Mouse (Mus musculus) forebrain, embryonic 14.5 days (tissue): ENCODE data around the gene Larp1. TPM values are rescaled to one million over a fixed set of nuclear protein-coding genes. Genes with fewer than 3 reads are reported as not detected.

Source experiments
- ATAC-seq: fragments of 200-750 bp; cut with Nextera tagmentation; 2 replicates; pipeline ENCODE4 v1.8.0; 2017; ENCODE audit warnings: mild to moderate bottlenecking, moderate library complexity
- DNase-seq: peaks from one replicate; pipeline ENCODE4 v3.0.0-alpha.2; 2015; ENCODE audit warnings: low spot score
- H3K27ac ChIP-seq: fragments of 300-500 bp; sonication (generic); 2 replicates; pipeline ENCODE4 v1.5.1; 2014; ENCODE audit warnings: low read depth, mild to moderate bottlenecking, control low read depth, low read length, moderate library complexity
- H3K27me3 ChIP-seq: fragments of 300-500 bp; sonication (generic); replicated peaks from 2 replicates; pipeline ENCODE4 v1.6.1; 2014; ENCODE audit warnings: low read length, control low read depth, mixed read lengths; ENCODE audit not compliant: control insufficient read depth, insufficient read depth
- H3K36me3 ChIP-seq: fragments of 300-500 bp; sonication (generic); 2 replicates; pipeline ENCODE4 v1.6.1; 2014; ENCODE audit warnings: low read length, control low read depth; ENCODE audit not compliant: control insufficient read depth, insufficient read depth
- H3K4me1 ChIP-seq: fragments of 300-500 bp; sonication (generic); 2 replicates; pipeline ENCODE4 v1.6.1; 2014; ENCODE audit warnings: antibody characterized with exemption, low read length, control low read depth; ENCODE audit not compliant: control insufficient read depth, insufficient read depth
- H3K4me2 ChIP-seq: fragments of 300-500 bp; sonication (generic); 2 replicates; pipeline ENCODE4 v1.6.1; 2014; ENCODE audit warnings: mild to moderate bottlenecking, control low read depth, low read length
- H3K4me3 ChIP-seq: fragments of 300-500 bp; sonication (generic); 2 replicates; pipeline ENCODE4 v1.5.1; 2014; ENCODE audit warnings: low read depth, low read length, control low read depth
- H3K9ac ChIP-seq: fragments of 300-500 bp; sonication (generic); 2 replicates; pipeline ENCODE4 v1.6.1; 2014; ENCODE audit warnings: mild to moderate bottlenecking, low read length, control low read depth, moderate library complexity
- H3K9me3 ChIP-seq: fragments of 300-500 bp; sonication (generic); replicated peaks from 2 replicates; pipeline ENCODE4 v1.6.1; 2016; ENCODE audit warnings: low read length, control low read depth, mixed read lengths; ENCODE audit not compliant: control insufficient read depth
- WGBS: fragments of 180-500 bp; shearing (Covaris S2); extraction: QIAGEN DNeasy Blood & Tissue Kit; methylation state at CpG from one replicate; pipeline ENCODE4 v1.1.7; 2014; 5-methylcytosine and 5-hydroxymethylcytosine counted together
- polyA plus RNA-seq: library from polyadenylated mRNA; unstranded; fragments of >200 nt; fragmentation: Nextera tagmentation; extraction: Ambion mirVana; gene quantifications from 2 replicates; pipeline ENCODE4 v1.2.1, GENCODE M21; 2014

Larp1 gene
- polyA plus RNA-seq, 1 experiment from 2014 or later, result 11.8 TPM

GRCm38 (mm10) chr11:58026860-58027259 lies 18.0 kb downstream of the Larp1 start:
- DNase-seq, result no peak
- H3K27ac ChIP-seq, result no peak overlapping the region
- no peaks in the 10 kb centered on the region for H3K4me1 ChIP-seq
- no peaks in the 10 kb centered on the region for H3K36me3 ChIP-seq
- no peak overlapping the region for H3K9ac ChIP-seq
- no peaks in the 10 kb centered on the region for H3K27me3 ChIP-seq
- ATAC-seq, result no peak
- no peaks in the 10 kb centered on the region for H3K9me3 ChIP-seq
- no peak overlapping the region for H3K4me2 ChIP-seq
- WGBS, result 58% methylated on average over 1 of the region's 1 CpGs
- H3K4me3 ChIP-seq, result no peak overlapping the region

- Histone ChIP-seq H3K9ac (no peak overlapping the region), H3K4me1 (no peaks in the 10 kb centered on the region), H3K27me3 (no peaks in the 10 kb centered on the region), H3K27ac (no peak overlapping the region), H3K36me3 (no peaks in the 10 kb centered on the region), H3K4me3 (no peak overlapping the region), H3K4me2 (no peak overlapping the region), H3K9me3 (no peaks in the 10 kb centered on the region)
- WGBS, result 88% methylated on average over 1 of the region's 1 CpGs
- ATAC-seq (no peak), DNase-seq (no peak)
Measured at GRCm38 (mm10) chr11:58028981-58029380, 20.1 kb downstream of the Larp1 start.

GRCm38 (mm10) chr11:58029869-58030268 lies 21.0 kb downstream of the Larp1 start:
- ATAC-seq, result no peak
- H3K27ac ChIP-seq, result no peak overlapping the region
- 83% methylated on average over 2 of the region's 2 CpGs for WGBS
- no peaks in the 10 kb centered on the region for H3K27me3 ChIP-seq
- no peak overlapping the region for H3K4me3 ChIP-seq
- no peaks in the 10 kb centered on the region for H3K9me3 ChIP-seq
- H3K4me2 ChIP-seq, result no peak overlapping the region
- DNase-seq, result no peak
- H3K4me1 ChIP-seq, result no peaks in the 10 kb centered on the region
- H3K36me3 ChIP-seq, result no peaks in the 10 kb centered on the region
- no peak overlapping the region for H3K9ac ChIP-seq

GRCm38 (mm10) chr11:58031176-58031575 lies 22.3 kb downstream of the Larp1 start:
- WGBS, result 78% methylated on average over 6 of the region's 6 CpGs
- Histone ChIP-seq H3K9me3 (no peaks in the 10 kb centered on the region), H3K4me3 (no peak overlapping the region), H3K9ac (no peak overlapping the region), H3K4me1 (no peaks in the 10 kb centered on the region; the same call in 1 of the 2 replicates), H3K36me3 (no peaks in the 10 kb centered on the region), H3K27ac (no peak overlapping the region), H3K27me3 (no peaks in the 10 kb centered on the region), H3K4me2 (no peak overlapping the region)
- no peak for DNase-seq
- ATAC-seq, result no peak

- H3K27ac ChIP-seq, result no peak overlapping the region
- no peak overlapping the region for H3K9ac ChIP-seq
- H3K4me3 ChIP-seq, result no peak overlapping the region
- H3K4me2 ChIP-seq, result no peak overlapping the region
- WGBS, result 86% methylated on average over 3 of the region's 3 CpGs
- H3K27me3 ChIP-seq, result no peaks in the 10 kb centered on the region
- no peaks in the 10 kb centered on the region for H3K36me3 ChIP-seq
- H3K4me1 ChIP-seq, result no peaks in the 10 kb centered on the region; the same call in 1 of the 2 replicates
- no peak for DNase-seq
- no peaks in the 10 kb centered on the region for H3K9me3 ChIP-seq
- ATAC-seq, result no peak
Measured at GRCm38 (mm10) chr11:58033635-58034034, 24.8 kb downstream of the Larp1 start.

GRCm38 (mm10) chr11:58039027-58039426 lies 30.2 kb downstream of the Larp1 start:
- peaks cover 24% of the 10 kb centered on the region for H3K36me3 ChIP-seq
- no peaks in the 10 kb centered on the region for H3K27me3 ChIP-seq
- WGBS, result 84% methylated on average over 1 of the region's 1 CpGs
- H3K4me2 ChIP-seq, result no peak overlapping the region
- ATAC-seq, result no peak
- H3K4me1 ChIP-seq, result no peaks in the 10 kb centered on the region; the same call in 1 of the 2 replicates
- no peak overlapping the region for H3K9ac ChIP-seq
- H3K9me3 ChIP-seq, result no peaks in the 10 kb centered on the region
- no peak overlapping the region for H3K4me3 ChIP-seq
- DNase-seq, result peak; percentile 16
- H3K27ac ChIP-seq, result no peak overlapping the region

- H3K9ac ChIP-seq, result no peak overlapping the region
- ATAC-seq (no peak), DNase-seq (no peak)
- H3K9me3 ChIP-seq, result no peaks in the 10 kb centered on the region
- 96% methylated on average over 5 of the region's 5 CpGs for WGBS
- H3K27ac ChIP-seq, result no peak overlapping the region
- no peaks in the 10 kb centered on the region for H3K4me1 ChIP-seq
- no peak overlapping the region for H3K4me2 ChIP-seq
- H3K27me3 ChIP-seq, result no peaks in the 10 kb centered on the region
- no peak overlapping the region for H3K4me3 ChIP-seq
- H3K36me3 ChIP-seq, result peaks cover 50% of the 10 kb centered on the region
Measured at GRCm38 (mm10) chr11:58042861-58043431, 34.1 kb downstream of the Larp1 start.

GRCm38 (mm10) chr11:58046438-58046837 lies 37.6 kb downstream of the Larp1 start:
- DNase-seq, result no peak
- Histone ChIP-seq H3K27me3 (no peaks in the 10 kb centered on the region), H3K4me2 (no peak overlapping the region), H3K36me3 (peaks cover 79% of the 10 kb centered on the region), H3K9ac (no peak overlapping the region), H3K4me1 (no peaks in the 10 kb centered on the region), H3K27ac (no peak overlapping the region), H3K4me3 (no peak overlapping the region), H3K9me3 (no peaks in the 10 kb centered on the region)
- 79% methylated on average over 4 of the region's 4 CpGs for WGBS
- no peak for ATAC-seq

GRCm38 (mm10) chr11:58057455-58057854 lies 48.6 kb downstream of the Larp1 start:
- no peak for ATAC-seq
- peak; percentile 73 for DNase-seq
- no peak overlapping the region for H3K4me2 ChIP-seq
- H3K27ac ChIP-seq, result no peak overlapping the region
- no peaks in the 10 kb centered on the region for H3K27me3 ChIP-seq
- H3K36me3 ChIP-seq, result peaks cover 82% of the 10 kb centered on the region
- 41% methylated on average over 6 of the region's 6 CpGs for WGBS
- no peak overlapping the region for H3K9ac ChIP-seq
- no peaks in the 10 kb centered on the region for H3K4me1 ChIP-seq
- H3K4me3 ChIP-seq, result no peak overlapping the region
- H3K9me3 ChIP-seq, result no peaks in the 10 kb centered on the region
